Mouse (Mus musculus) thymus, adult 2 months (tissue): ENCODE data around the gene Ehbp1. TPM values are rescaled to one million over a fixed set of nuclear protein-coding genes. Genes with fewer than 3 reads are reported as not detected.

ENCODE experiments used
- DNase-seq: peaks from one replicate; pipeline ENCODE4 v3.0.0; 2021
- H3K27ac ChIP-seq: fragments of 200-500 bp; 2 replicates; pipeline ENCODE4 v1.5.1; 2012; ENCODE audit warnings: low read length, control low read depth; ENCODE audit not compliant: control insufficient read depth, insufficient read depth
- H3K27me3 ChIP-seq: fragments of 200-500 bp; 2 replicates; pipeline ENCODE4 v1.6.1; 2012; ENCODE audit warnings: mild to moderate bottlenecking, low read length, moderate library complexity, mixed read lengths; ENCODE audit not compliant: control insufficient read depth, insufficient read depth
- H3K36me3 ChIP-seq: fragments of 200-500 bp; 2 replicates; pipeline ENCODE4 v1.6.1; 2012; ENCODE audit warnings: mild to moderate bottlenecking, low read length, moderate library complexity; ENCODE audit not compliant: control insufficient read depth, insufficient read depth
- H3K4me1 ChIP-seq: fragments of 200-500 bp; replicated peaks from 2 replicates; pipeline ENCODE4 v1.6.1; 2012; ENCODE audit warnings: low read length; ENCODE audit not compliant: control insufficient read depth, insufficient read depth
- H3K4me3 ChIP-seq: fragments of 200-500 bp; 2 replicates; pipeline ENCODE4 v1.5.1; 2012; ENCODE audit warnings: mild to moderate bottlenecking, low read length, control low read depth, moderate library complexity; ENCODE audit not compliant: control insufficient read depth, insufficient read depth
- CTCF ChIP-seq: fragments of 200-500 bp; IDR thresholded peaks from 2 replicates; pipeline ENCODE4 v1.5.1; 2012; ENCODE audit warnings: mild to moderate bottlenecking, control low read depth, low read length, moderate library complexity, borderline replicate concordance; ENCODE audit not compliant: control insufficient read depth, poor library complexity, insufficient read depth; ENCODE audit errors: extremely low read depth
- POLR2A ChIP-seq: fragments of 200-500 bp; IDR thresholded peaks from 2 replicates; pipeline ENCODE4 v1.6.1; 2012; ENCODE audit warnings: mild to moderate bottlenecking, low read length, control low read depth, moderate library complexity; ENCODE audit not compliant: control insufficient read depth, poor library complexity, insufficient read depth; ENCODE audit errors: extremely low read depth
- WGBS: fragments of 180-500 bp; shearing (Covaris S2); methylation state at CpG from one replicate; pipeline ENCODE4 v1.1.7; 2018; 5-methylcytosine and 5-hydroxymethylcytosine counted together
- polyA plus RNA-seq: library from polyadenylated mRNA; depleted of rRNA; stranded (reverse); fragments of >200 nt; gene quantifications from 2 replicates; pipeline ENCODE4 v1.2.3, GENCODE M21; 2012

Gene Ehbp1
- polyA plus RNA-seq, 1 experiment, result 0.75 TPM

DNA sequence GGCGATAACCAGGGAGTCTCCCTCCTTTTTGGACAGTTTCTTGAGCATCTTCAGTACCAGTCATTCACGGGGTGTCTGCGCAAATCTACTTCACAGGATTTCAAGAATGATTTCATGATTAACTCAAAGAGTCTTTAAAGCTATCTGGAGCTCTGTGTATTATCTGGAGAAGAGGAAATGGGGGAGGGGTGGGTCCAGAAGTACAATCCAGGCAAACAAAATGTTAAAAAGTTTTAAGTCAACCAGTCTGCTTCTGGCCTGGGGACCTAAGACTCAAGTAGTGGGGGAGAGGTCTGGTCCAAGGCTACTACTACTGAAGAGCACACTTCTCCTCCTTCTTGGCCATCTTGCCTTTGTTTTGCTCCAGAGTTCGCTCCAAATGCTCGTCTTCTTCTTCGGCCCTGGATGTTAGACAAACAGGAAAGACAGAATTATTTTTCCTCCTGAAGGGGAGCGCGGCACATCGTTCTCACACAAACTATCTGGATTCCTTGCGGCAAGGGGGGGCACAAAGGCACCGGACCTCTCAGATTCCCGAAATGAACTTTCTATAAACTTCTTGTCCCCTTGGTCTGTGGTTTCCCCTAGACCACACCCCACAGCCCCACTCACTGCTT is 335.5 kb downstream of the Ehbp1 start:
- H3K36me3 ChIP-seq, result no peaks in the 10 kb centered on the region
- H3K27ac ChIP-seq, result no peak overlapping the region
- peaks cover 37% of the 10 kb centered on the region for H3K27me3 ChIP-seq
- WGBS, result 54% methylated on average over 12 of the region's 12 CpGs
- no peak for DNase-seq
- no peak overlapping the region for H3K4me3 ChIP-seq
- H3K4me1 ChIP-seq, result no peaks in the 10 kb centered on the region
- TF ChIP-seq CTCF (no peak), POLR2A (no peak)

- peaks cover 39% of the 10 kb centered on the region for H3K27me3 ChIP-seq
- H3K4me1 ChIP-seq, result no peaks in the 10 kb centered on the region
- H3K36me3 ChIP-seq, result no peaks in the 10 kb centered on the region
- TF ChIP-seq POLR2A, result no peak
- no peak overlapping the region for H3K4me3 ChIP-seq
- DNase-seq, result no peak
- H3K27ac ChIP-seq, result no peak overlapping the region
- WGBS, result 39% methylated on average over 9 of the region's 9 CpGs
These were observed 336.7 kb downstream of the Ehbp1 start for GRCm38 (mm10) chr11:22005281-22005870.

DNA sequence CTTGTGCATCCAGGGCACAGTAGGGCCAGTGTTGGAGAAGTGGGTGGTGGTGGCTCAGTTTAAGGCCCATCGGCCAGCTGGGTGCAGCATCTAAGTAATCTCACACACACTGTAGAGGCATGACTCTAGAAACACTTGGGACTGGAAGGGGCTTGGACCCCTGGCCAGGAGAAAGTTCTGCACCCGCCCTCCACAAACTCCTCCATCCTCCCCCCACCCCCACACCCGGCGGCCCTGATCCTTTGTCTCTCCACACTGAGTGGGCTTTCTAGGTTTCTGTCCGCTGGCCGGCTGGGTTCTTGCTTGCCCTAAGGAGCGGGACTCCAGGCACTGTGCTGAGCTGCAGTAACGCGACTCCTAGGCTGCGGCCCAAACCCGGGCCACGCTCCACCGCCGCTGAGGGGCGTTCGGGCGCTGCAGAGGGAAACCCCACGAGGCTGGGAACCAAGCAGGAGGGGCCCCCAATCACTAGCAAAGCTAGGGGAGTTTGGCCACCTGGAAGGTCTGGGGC is 337.7 kb downstream of the Ehbp1 start:
- Histone ChIP-seq H3K27ac (no peak overlapping the region), H3K36me3 (no peaks in the 10 kb centered on the region), H3K4me1 (no peaks in the 10 kb centered on the region), H3K4me3 (no peak overlapping the region), H3K27me3 (peaks cover 42% of the 10 kb centered on the region)
- TF ChIP-seq POLR2A (no peak), CTCF (no peak)
- 10% methylated on average over 18 of the region's 18 CpGs for WGBS
- no peak for DNase-seq

DNA sequence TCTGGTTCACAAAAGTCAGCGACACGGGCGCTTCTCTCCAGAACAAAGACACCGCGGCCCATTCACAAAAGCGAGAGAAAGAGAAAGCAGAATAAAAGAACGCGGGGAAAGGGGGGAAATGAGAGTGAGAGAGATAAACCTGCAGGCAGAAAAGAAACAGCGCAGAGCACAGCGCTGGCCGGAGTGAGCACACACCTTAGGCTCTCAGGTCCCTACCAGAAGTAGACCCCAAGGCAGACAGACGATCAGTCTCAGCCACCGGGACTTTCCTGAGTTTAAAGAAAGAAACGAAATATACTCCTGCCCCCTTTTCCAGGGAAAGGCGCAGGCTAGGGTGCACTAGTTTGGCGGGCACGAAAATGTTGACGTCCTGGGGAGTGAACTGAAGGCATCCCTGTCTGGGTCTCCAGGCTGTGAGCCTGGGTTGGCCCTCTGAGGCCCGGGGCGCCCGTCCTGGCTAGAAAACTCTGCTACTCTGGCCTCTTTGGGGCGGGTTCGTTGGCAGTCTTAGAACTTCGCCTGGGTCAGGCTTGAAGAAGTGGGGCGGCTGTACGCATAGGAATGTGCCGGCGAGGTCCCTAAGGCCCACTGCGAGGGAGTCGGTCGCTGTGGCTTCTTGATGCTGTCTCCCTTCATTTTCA is 338.6 kb downstream of the Ehbp1 start:
- H3K27me3 ChIP-seq, result peaks cover 43% of the 10 kb centered on the region
- H3K36me3 ChIP-seq, result no peaks in the 10 kb centered on the region
- DNase-seq, result no peak
- no peak overlapping the region for H3K4me3 ChIP-seq
- no peaks in the 10 kb centered on the region for H3K4me1 ChIP-seq
- TF ChIP-seq CTCF, result no peak
- TF ChIP-seq POLR2A, result no peak
- no peak overlapping the region for H3K27ac ChIP-seq
- WGBS, result 3% methylated on average over 31 of the region's 31 CpGs

DNA sequence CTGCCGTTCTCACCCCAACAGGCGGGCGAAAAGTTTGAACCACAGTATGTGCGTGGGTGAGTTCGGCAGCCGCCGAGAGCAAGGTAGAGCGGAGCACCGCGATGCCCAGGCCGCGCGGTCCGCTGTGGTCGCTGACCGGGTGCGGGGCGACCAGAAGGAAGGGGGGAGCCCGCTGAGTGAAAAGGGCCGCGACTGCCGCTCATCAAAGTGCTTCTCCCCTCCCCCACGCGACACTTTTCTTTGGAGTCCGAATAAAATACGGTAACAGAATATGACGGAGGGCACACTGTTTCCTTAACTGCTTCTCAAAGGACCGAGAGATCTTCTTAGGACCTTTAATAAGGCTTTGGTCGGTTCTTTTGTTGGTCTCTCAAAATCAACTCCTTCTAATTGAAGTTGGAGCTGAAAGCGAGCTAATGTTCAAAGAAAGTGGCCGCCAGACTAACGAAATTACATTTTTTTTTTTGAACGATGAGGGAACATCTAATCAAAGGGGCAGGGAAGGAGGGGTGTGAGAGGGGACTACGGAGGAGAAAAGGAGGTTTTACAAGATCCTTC is 339.2 kb downstream of the Ehbp1 start, which contains the start of gene Otx1:
TSS of gene Otx1 (minus strand) at position 115 of the 558 bp plus-strand sequence.
- no peak for DNase-seq
- Histone ChIP-seq H3K4me3 (no peak within 1 kb of the TSS), H3K27ac (no peak within 1 kb of the TSS), H3K27me3 (peaks cover 37% of the 10 kb centered on the region), H3K36me3 (no peaks in the 10 kb centered on the region), H3K4me1 (no peaks in the 10 kb centered on the region)
- WGBS, result 3% methylated on average over 34 of the region's 34 CpGs
- TF ChIP-seq POLR2A (no peak), CTCF (no peak)

DNA sequence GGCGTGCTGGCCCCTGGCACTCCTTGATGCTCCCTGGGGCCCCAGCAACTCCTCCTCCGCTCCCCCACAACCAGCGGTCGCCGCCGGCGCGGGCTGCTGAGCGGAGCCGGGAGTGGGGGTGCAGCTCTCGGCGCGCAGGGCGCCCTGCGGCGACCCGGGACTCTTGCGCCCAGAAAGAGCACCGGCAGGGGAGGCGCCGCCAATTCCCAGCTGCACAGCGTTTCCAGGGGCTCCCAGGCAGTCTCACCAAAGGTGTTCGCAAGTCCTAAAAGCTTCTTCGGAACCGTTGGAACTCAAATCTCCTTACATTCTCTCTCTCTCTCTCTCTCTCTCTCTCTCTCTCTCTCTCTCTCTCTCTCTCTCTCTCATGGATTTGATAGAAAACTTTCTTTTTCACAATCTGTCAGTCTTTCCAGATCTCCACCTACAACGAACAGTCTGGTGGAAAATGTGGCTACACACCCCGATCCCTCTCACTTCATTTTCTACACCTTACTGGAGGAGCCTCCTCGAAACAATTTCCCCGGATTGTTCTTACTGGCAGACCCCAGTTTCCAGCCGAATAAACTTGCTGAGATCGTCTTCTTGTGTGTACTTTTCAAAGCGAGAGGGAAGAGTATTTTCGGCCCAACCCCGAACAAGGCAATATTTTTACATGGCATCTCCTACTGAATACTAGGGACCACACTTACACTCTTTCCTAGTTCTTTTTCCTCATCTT is 339.9 kb downstream of the Ehbp1 start:
- no peak overlapping the region for H3K4me3 ChIP-seq
- no peaks in the 10 kb centered on the region for H3K4me1 ChIP-seq
- no peak overlapping the region for H3K27ac ChIP-seq
- H3K27me3 ChIP-seq, result peaks cover 34% of the 10 kb centered on the region
- TF ChIP-seq CTCF, result no peak
- TF ChIP-seq POLR2A, result no peak
- 2% methylated on average over 34 of the region's 34 CpGs for WGBS
- DNase-seq, result no peak
- no peaks in the 10 kb centered on the region for H3K36me3 ChIP-seq
